Mouse (Mus musculus) hindbrain, embryonic 15.5 days (tissue): ENCODE measurements around the gene Cluh. TPM values are rescaled to one million over a fixed set of nuclear protein-coding genes. Genes with fewer than 3 reads are reported as not detected.

Source experiments
- ATAC-seq: fragments of 200-750 bp; cut with Nextera tagmentation; 2 replicates; pipeline ENCODE4 v1.8.0; 2017; ENCODE audit warnings: low read depth, moderate number of reproducible peaks, moderate TSS enrichment; ENCODE audit not compliant: low FRiP score
- H3K27ac ChIP-seq: fragments of 300-500 bp; sonication (generic); replicated peaks from 2 replicates; pipeline ENCODE4 v1.5.1; 2015; ENCODE audit warnings: mild to moderate bottlenecking, inconsistent platforms
- H3K27me3 ChIP-seq: fragments of 300-500 bp; sonication (generic); 2 replicates; pipeline ENCODE4 v1.6.1; 2015; ENCODE audit warnings: control low read depth, inconsistent platforms
- H3K36me3 ChIP-seq: fragments of 300-500 bp; sonication (generic); 2 replicates; pipeline ENCODE4 v1.6.1; 2015; ENCODE audit warnings: control low read depth, inconsistent platforms
- H3K4me1 ChIP-seq: fragments of 300-500 bp; sonication (generic); replicated peaks from 2 replicates; pipeline ENCODE4 v1.6.1; 2015; ENCODE audit warnings: control low read depth, inconsistent platforms
- H3K4me2 ChIP-seq: fragments of 300-500 bp; sonication (generic); 2 replicates; pipeline ENCODE4 v1.6.1; 2015; ENCODE audit warnings: moderate library complexity, mild to moderate bottlenecking, inconsistent platforms
- H3K4me3 ChIP-seq: fragments of 300-500 bp; sonication (generic); 2 replicates; pipeline ENCODE4 v1.5.1; 2015; ENCODE audit warnings: mild to moderate bottlenecking, inconsistent platforms
- H3K9ac ChIP-seq: fragments of 300-500 bp; sonication (generic); 2 replicates; pipeline ENCODE4 v1.6.1; 2015; ENCODE audit warnings: inconsistent platforms
- H3K9me3 ChIP-seq: fragments of 300-500 bp; sonication (generic); 2 replicates; pipeline ENCODE4 v1.6.1; 2016; ENCODE audit warnings: control low read depth, inconsistent platforms
- WGBS: fragments of 180-500 bp; shearing (Covaris S2); methylation state at CpG from one replicate; pipeline ENCODE4 v1.1.7; 2015; 5-methylcytosine and 5-hydroxymethylcytosine counted together
- polyA plus RNA-seq: library from polyadenylated mRNA; unstranded; fragments of >200 nt; fragmentation: Nextera tagmentation; extraction: Ambion mirVana; gene quantifications from 2 replicates; pipeline ENCODE4 v1.2.1, GENCODE M21; 2015

The Cluh gene
- polyA plus RNA-seq, 1 experiment from 2014 or later, result 21.3 TPM

DNA sequence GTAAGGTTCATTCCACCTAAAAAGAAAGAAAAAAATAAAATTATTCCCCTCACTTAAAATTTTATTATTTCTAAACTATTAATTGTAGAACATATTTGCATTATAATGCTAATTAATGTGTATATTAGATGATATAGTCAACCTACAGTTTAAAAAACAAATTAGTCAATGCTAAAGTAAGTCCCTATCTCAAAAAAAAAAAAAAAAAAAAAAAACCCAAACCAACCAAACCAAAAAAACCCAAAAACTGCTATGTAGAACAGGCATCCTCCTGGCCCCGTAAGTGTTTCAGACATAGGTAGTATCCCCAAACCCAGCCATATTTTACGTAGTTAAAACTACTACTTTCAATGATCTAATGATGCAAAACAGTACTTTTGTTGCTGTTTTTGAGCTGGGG, 50.2 kb downstream of the Cluh start:
- no peaks in the 10 kb centered on the region for H3K27me3 ChIP-seq
- no peak for ATAC-seq
- H3K9ac ChIP-seq, result no peak overlapping the region
- peaks cover 17% of the 10 kb centered on the region for H3K36me3 ChIP-seq
- H3K9me3 ChIP-seq, result no peaks in the 10 kb centered on the region
- WGBS, result 96% methylated on average over 2 of the region's 2 CpGs
- no peak overlapping the region for H3K4me3 ChIP-seq
- H3K4me1 ChIP-seq, result peaks cover 5% of the 10 kb centered on the region; the same call in 1 of the 2 replicates
- H3K27ac ChIP-seq, result no peak overlapping the region
- no peak overlapping the region for H3K4me2 ChIP-seq

DNA sequence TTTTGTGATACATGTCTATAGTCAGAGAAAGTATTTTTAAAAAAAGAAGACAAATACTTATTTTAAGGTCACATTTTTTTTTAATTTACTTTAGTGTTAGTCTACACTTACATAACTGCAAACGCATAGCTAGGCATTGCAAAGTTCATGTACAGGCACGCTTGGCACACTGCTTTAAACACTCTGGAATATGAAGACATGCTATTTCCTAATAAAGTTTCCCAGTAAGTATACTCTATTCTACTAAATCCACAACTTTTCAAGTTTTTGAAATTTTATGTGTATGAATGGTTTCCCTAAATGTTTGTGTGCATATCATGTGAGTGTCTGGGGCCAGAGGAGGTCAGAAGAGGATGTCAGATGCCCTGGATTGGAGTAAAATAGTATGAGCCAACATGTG, 54.8 kb downstream of the Cluh start:
- no peak overlapping the region for H3K27ac ChIP-seq
- no peak overlapping the region for H3K9ac ChIP-seq
- no peak for ATAC-seq
- no peak overlapping the region for H3K4me3 ChIP-seq
- peaks cover 5% of the 10 kb centered on the region for H3K4me1 ChIP-seq
- WGBS, result 97% methylated on average over 2 of the region's 2 CpGs
- H3K4me2 ChIP-seq, result no peak overlapping the region
- 0 out of 2 replicates have a peak, but pooled peaks cover 2% of the 10 kb centered on the region for H3K36me3 ChIP-seq
- H3K27me3 ChIP-seq, result no peaks in the 10 kb centered on the region
- no peaks in the 10 kb centered on the region for H3K9me3 ChIP-seq

GRCm38 (mm10) chr11:74708781-74709180, 59.5 kb downstream of the Cluh start:
- Histone ChIP-seq H3K4me3 (no peak overlapping the region), H3K4me1 (peaks cover 13% of the 10 kb centered on the region; the same call in 1 of the 2 replicates), H3K27ac (no peak overlapping the region), H3K9me3 (no peaks in the 10 kb centered on the region), H3K4me2 (no peak overlapping the region), H3K36me3 (no peaks in the 10 kb centered on the region), H3K27me3 (no peaks in the 10 kb centered on the region), H3K9ac (no peak overlapping the region)
- WGBS, result 79% methylated on average over 1 of the region's 1 CpGs
- ATAC-seq, result no peak

DNA sequence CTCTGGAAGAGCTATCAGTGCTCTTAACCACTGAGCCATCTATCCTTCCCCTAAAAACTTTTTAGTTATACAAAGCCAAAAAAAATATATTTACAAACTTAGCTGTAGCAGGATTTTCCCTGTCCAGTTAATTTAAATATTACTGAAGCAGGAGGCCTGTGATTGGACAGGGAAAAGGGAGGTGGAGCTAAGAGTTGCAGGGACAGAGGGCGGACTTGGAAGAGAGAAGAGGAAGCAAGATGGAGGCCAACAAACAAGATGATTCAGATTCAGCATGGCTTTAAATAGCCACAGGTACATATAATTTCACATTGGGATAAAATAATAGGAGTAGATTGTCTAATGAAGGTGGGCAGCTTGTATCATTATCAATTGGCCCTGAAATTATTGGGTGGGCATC, 61.4 kb downstream of the Cluh start:
- WGBS, result 91% methylated on average over 1 of the region's 1 CpGs

DNA sequence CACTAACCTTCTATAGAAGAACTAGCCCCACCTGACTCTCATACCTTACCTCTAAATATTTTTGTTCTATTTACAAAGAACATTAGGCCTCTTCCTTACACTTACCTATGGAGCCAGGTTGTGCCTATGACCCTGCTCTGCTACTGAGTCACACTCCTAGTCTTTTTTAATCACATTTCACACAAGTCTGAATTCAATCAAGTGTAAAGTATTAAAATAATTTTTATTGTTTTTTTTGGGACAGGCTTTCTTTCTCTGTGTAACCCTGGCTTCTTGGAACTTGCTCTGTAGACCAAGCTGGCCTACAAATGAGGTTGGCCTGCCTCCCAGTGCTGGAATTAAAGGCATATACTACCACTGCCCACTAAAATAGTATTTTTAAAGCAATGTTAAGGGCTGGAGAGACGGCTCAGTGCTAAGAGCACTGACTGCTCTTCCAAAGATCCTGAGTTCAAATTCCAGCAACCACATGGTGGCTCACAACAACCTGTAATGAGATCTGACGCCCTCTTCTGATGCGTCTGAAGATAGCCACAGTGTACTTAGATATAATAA, 66.8 kb downstream of the Cluh start:
- Histone ChIP-seq H3K4me1 (peaks cover 47% of the 10 kb centered on the region), H3K36me3 (no peaks in the 10 kb centered on the region), H3K4me3 (no peak overlapping the region), H3K9me3 (no peaks in the 10 kb centered on the region), H3K9ac (no peak overlapping the region), H3K27ac (no peak overlapping the region), H3K4me2 (no peak overlapping the region), H3K27me3 (no peaks in the 10 kb centered on the region)
- ATAC-seq, result no peak
- WGBS, result 90% methylated on average over 3 of the region's 3 CpGs

More for the DNA sequence above, 61.4 kb downstream of the Cluh start:
- H3K36me3 ChIP-seq, result no peaks in the 10 kb centered on the region
- H3K4me1 ChIP-seq, result peaks cover 14% of the 10 kb centered on the region; the same call in 1 of the 2 replicates
- no peak overlapping the region for H3K4me3 ChIP-seq
- H3K9ac ChIP-seq, result no peak overlapping the region
- H3K4me2 ChIP-seq, result no peak overlapping the region
- no peaks in the 10 kb centered on the region for H3K9me3 ChIP-seq
- no peak overlapping the region for H3K27ac ChIP-seq
- ATAC-seq, result no peak
- H3K27me3 ChIP-seq, result no peaks in the 10 kb centered on the region

Other genes with a start within 250 kb of the Cluh start
- 13.4 and 16.9 TPM in 2 replicates for gene Rap1gap2, start 38.6 kb upstream of the Cluh start, polyA plus RNA-seq
- 3.5 and 4.0 TPM in 2 replicates for gene Ccdc92b, start 29.9 kb upstream of the Cluh start, polyA plus RNA-seq
- gene Pafah1b1, start 75.2 kb downstream of the Cluh start, polyA plus RNA-seq, result 45.8 and 50.4 TPM in 2 replicates
- gene Mettl16, start 121.3 kb downstream of the Cluh start, polyA plus RNA-seq, result 51.9 and 53.5 TPM in 2 replicates
- 8.7 and 9.7 TPM in 2 replicates for gene Mnt, start 181.4 kb downstream of the Cluh start, polyA plus RNA-seq
- 25.9 and 29.9 TPM in 2 replicates for gene Sgsm2, start 247.6 kb downstream of the Cluh start, polyA plus RNA-seq
- 26.5 and 29.0 TPM in 2 replicates for gene Tsr1, start 248.6 kb downstream of the Cluh start, polyA plus RNA-seq